Mouse (Mus musculus) left cerebral cortex, postnatal 14 days (tissue): ENCODE measurements around the gene Gltpd2. TPM values are rescaled to one million over a fixed set of nuclear protein-coding genes. Genes with fewer than 3 reads are reported as not detected.
"Not testable (repeated sequence)": the region's sequence is repeated elsewhere in the genome, so short reads cannot be mapped to it uniquely, and the experiment has no call there.

Experiments
- DNase-seq, 2 experiments: peaks; one replicate each; pipeline ENCODE4 v3.0.0; 2021 to 2022; ENCODE audit warnings: low spot score in 2 of 2, mixed read lengths in 1 of 2
- intact Hi-C: fragments of 180-260 bp; cut with DNase I; formaldehyde crosslinking; loops from one replicate; pipeline ENCODE4 v1.15.1; 2025
- long read RNA-seq, 2 experiments: library from polyadenylated mRNA; stranded (forward); transcript quantifications; one replicate each; pipeline ENCODE4 v2.0.0; 2021
- total RNA-seq, 2 experiments: library from RNA; stranded (reverse); gene quantifications; 2 replicates each; pipeline ENCODE4 v1.2.3; 2021

Gene Gltpd2
- total RNA-seq = not detected
- long read RNA-seq, experiment 1 = 0 reads
- long read RNA-seq, experiment 2 = 0 reads

DNA sequence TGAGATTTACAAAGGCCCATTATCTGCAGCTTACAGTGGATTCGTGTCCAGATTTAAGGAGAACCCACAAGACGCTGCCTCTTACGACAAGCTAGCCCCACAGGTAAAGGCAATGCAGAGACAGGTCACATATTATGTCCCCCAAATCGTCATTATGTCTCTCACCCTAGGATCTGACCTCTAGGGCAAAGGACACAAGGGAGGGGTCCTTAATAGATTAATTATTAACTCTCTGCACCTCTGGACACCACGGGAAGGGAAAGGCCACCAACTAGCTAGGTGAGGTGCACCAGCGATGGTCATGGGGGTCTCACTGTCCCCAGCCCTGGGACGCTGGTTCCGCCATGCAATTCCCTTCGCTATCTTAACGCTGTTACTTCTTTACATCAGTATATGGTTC is at the start of gene Gltpd2:
TSS of gene Gltpd2 (plus strand) at position 274 of the 400 bp plus-strand sequence.
- no peak for DNase-seq
- intact Hi-C loops = loop anchor here (5.0 kb wide), 1 partner anchor 238 kb away; no protein-coding TSS in a partner anchor

DNA sequence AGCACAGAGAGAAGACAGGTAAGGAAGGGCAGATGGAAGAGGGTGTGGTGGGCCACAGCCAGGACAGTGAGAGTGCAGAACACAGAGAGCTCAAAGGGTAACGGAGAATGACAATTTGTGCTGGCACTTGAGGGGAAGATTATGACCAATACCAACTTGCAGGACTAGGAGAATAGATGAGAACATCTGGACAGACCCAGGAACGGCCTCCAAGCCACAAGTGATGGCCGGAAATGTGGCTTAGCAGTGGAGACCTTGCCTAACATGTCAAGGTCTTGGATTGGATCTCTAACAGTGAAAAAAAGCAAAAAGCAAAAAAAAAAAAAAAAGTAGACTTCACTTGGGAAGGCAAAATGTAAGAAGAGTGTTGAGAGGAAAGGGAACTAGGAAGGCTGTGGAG is 49.2 kb upstream of the Gltpd2 start:
- DNase-seq = no peak
- intact Hi-C loops = no loop called here

DNA sequence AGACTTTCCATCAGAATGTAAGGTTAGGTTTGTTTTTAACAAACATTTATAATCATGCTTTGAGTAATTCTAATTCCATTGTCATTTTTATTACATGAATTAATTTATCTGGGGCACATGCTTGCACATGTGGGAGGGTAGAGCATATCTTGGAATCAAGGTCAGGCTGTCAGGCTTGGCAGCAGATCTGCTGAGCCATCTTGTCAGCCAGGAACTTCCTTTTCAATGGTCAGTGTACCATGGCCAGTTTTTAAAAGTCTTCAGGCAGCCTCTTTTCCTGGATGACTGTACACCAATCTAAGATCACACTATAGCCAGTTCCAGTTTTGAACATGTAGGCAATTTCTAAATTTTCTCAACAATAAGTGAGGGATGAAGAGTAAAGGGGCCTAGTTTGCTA is 46.3 kb upstream of the Gltpd2 start:
- intact Hi-C loops = no loop called here
- DNase-seq = no peak

DNA sequence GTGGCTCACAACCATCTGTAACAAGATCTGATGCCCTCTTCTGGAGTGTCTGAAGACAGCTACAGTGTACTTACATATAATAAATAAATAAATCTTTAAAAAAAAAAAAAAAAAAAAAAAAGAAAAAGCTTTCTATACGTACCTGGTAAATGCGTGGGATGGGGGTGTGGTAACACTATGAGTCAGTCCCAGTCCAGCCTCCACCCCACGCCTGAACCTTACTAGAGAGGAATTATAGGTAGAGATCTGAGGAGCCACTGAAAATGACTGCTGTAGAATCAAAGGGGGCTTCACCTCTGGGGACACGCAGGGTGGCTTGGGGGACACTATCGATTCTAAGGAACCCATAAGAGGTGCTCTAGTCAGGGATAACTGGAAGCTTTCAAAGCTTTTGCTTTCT is 45.7 kb upstream of the Gltpd2 start:
- intact Hi-C loops, DNase-seq: not testable (repeated sequence)

DNA sequence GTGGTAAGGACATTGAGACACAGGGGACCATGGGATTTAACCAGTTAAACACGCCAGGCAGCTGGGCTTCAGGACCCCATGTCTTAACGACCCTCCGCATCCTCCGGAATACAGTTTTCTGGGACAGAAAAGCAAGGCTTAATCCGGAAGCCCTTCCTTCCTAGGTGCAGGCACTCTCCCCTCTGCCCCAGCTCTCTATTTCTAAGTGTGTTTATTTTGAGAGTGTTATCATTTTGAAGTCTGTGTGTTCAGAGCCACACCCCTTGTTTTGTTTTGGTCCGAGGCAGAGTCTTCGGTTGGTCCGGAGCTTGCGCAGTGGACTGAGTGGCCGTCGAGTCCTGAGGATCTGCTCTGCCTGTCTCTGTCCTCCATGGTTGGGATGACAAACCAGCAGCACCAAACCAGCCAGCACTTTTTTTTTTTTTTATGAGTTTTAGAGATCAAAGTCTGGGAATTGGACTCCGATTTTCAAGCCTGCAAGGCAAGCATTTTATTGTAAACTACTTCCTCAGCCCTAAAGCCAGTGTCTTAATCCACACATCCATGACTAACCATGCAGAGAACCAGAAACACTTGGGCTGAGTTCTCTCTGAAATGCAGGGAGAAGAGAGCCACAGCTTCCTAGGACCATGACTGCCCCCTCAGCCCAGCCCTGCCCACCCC is 44.0 kb upstream of the Gltpd2 start:
- intact Hi-C loops = no loop called here
- DNase-seq = no peak

DNA sequence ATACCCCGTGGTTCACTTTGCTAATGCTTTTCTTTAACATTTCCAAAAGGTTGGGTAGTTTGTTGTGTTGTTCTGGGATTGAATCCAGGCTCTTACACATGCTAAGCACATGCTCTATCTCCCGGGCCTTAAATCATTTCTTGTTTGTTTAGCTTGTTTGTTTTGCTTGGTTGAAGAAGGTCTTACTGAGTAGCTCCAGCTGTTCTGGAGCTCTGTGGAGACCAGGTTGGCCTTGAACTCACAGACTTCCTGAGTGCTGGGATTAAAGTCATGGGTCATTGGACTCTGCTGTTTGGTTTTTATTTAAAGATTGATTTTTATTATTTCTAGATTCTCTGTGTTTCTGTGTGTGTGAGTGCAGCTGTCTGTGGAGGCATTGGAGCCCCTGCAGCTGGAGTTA is 33.5 kb upstream of the Gltpd2 start:
- intact Hi-C loops = no loop called here
- DNase-seq = no peak

DNA sequence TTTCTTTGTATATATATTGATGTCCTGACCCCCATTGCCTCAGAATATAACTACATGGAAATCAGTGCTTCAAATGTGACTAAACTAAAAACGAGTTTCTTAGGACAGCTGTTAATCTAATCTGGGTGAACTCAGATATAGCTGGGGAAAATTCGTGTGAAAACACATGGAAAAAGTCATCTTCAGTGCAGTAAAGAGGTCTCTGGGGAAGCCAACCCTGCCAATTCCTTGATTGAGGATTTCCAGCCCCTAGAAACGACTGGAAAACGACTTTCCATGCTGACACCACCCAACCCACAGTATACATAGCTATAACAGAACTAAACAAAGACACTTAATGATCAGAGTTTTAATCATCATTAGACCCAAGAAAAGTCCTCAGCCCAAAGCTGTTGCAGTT is 31.2 kb upstream of the Gltpd2 start:
- intact Hi-C loops = no loop called here
- no peak for DNase-seq

DNA sequence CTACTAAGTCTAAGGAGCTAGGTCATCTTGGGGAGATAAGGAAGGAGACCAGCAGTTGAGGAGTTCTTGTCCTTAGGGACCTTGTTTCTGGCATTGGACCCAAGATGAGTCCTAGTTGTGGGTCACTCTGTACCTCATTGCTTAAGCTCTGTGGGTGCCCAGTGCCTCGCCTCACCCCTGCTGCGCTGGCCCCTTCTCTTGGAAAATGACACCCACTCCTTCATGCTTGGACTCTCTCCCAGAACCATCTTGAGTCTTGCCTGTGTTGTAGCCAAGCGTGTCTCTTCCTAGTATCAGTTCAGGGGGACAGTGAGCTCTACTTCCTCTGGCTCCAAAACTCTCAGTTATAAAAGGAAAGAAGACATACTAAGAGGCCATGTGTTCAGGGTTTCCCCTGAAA is 29.9 kb upstream of the Gltpd2 start:
- DNase-seq = no peak
- intact Hi-C loops = no loop called here

DNA sequence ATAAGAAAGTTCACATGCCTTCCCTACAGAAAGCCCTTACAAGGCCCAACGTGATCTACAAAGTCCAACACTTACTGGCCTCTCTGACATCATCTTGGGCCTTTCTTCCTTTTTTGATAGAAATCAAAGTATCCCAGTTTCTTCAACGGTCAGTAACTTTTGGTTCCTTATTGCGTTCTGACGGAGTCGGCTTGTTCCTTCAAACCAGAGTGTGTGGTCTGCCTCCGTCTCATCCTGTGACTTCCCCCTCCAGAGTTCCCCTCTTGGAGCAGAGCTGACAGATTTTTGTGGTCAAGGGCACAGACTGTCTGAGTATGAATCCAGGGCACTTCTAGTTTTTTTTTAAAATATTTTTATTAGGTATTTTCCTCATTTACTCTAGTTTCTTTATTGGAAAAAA is 29.3 kb upstream of the Gltpd2 start:
- peak; percentile 7 to 23 for DNase-seq
- intact Hi-C loops = no loop called here

DNA sequence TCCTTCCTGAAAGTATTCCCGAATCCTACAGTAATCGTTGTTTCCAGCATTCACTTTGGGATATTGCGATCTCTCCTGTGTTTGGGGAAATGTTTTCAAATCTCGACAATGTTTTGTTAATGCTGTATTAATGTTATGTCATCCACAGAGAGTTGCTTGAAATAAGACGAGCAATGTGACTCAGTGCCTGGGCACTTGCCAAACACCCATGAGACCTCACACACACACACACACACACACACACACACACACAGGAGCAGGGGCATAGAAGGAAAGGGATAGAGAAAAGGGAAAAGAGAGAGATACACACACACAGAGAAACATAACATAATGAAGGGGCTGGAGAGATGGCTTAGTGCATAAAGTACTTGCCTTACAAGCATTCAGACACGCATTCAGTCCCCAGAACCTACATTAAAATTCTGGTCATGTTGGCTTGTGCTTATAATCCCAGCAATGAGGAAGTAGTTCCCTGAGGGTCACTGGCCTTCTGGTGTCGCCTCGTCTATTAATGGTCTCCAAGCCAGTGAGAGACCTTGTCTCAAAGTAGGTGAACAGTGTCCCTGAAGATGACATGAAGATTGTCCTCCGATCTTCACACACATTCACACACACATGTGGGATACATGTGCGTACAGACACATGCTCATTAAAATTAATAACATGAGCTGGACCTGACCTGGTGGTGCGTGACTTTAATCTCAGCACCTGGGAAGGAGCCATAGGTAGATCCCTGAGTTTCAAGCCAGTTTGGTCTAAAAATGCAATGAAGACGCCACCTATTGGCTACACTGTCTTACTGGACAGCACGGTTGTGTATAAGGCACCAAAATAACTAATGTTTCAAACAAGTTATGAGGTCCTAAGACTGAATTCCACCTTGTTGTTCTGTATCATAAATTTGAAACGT is 19.2 kb upstream of the Gltpd2 start:
- intact Hi-C loops = no loop called here
- DNase-seq = no peak

DNA sequence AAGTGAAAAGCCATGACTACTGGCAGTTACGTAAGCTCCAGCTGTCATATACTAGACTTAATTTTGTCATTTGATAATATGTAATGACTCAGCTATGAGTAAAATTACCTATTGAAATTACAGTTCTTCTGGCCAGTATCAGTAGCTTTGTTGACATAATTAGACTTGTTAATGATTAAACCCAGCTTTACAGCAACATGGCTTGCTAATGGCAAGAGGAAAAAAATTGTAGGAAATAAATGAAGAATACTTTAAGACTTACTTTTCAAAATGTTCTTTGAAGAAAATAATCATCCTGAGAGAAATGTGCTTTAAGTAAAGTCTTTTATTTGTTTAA is 18.6 kb upstream of the Gltpd2 start:
- DNase-seq = no peak
- intact Hi-C loops = no loop called here

DNA sequence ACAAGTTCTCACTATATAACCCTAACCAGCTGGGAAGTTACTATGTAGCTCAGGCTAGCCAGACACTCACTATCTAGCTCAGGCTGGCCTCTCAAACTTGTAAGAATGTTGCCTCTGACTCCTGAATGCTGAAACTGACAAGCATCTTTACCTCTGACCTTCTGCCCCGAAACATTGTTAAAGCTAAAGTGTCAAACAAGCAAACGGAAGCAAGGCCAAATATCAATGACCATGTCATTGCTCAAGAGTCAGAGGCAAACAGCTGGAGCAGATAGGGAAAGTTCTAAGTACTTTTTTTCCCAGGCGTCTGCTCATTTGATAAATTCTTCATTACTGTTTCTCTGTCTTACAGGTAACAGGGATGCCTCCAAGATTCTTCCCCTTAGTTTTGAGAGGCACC is 17.0 kb upstream of the Gltpd2 start:
- intact Hi-C loops = no loop called here

DNA sequence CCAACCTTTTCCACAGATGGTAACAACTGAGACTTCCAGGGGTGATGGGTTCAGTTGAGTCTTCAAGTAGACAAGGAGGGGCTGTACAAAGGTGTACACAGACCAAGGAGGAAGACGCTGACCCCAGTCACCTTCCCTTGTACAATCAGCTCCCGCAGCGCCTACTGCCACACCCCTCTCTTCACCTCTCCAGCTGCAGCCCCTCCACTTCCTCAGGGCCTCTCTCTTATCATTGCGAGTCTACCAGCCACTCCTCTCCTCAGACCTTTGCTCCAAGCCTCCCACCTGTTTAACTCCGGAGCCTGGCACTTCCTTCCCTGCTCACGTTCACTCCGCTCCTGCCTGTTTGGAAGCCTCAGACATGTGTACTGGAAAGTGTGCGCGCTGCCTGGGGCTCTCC is 14.0 kb upstream of the Gltpd2 start, which contains the start of gene Tm4sf5:
TSS of gene Tm4sf5 (plus strand) at position 275 of the 400 bp plus-strand sequence.
- no peak for DNase-seq
- intact Hi-C loops = loop anchor here (5.0 kb wide), 2 partner anchors 53 to 73 kb away; partner anchors contain the start of genes Arrb2 and Med11

More for the DNA sequence above, 17.0 kb upstream of the Gltpd2 start:
- DNase-seq = no peak

DNA sequence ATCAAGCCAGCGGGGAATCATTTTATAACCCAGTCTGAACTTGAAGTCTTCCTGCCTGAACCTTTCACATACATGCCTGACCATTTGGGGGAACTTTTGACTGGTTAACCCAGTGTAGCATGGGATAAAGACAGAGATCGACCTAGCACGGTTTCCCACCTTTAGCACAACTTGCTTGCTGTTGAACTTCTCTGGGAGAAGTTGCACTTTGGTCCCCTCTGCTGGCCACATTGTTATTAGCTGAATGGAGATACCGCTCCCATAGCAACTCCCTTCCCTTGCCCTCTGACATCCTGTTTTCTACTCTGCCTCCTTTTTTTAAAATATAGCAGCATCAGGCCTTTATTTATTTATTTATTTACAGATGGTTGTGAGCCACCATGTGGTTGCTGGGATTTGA is 12.6 kb upstream of the Gltpd2 start:
- peak; percentile 41 to 67 for DNase-seq
- intact Hi-C loops = loop anchor here (1.0 to 5.0 kb wide), 3 partner anchors 54 to 92 kb away; partner anchors contain the start of genes Arrb2 and Med11

DNA sequence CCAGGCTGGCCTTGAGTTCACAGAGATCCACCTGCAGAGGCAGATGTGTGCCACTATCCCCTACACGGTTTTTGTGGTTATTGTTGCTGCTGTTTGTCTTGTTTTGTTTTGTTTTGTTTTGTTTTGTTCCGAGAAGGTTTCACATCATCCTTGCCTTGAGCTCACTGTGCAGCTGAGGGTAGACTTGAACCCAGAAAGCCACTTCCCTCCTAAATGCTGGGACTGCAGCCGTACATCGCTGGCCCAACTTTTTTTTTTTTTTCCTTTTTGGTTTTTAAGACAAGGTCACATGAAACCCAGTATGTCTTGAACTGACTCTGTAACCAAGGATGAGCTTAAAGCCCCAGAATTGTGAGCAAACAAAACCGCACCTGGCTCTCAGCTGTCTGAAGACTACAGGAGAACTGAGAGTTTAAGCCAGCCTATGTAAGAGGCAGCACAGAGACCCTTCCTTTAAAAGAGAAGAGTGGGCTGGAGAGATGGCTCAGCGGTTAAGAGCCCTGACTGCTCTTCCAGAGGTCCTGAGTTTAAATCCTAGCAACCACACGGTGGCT is 12.0 kb upstream of the Gltpd2 start:
- intact Hi-C loops = loop anchor here (1.0 to 5.0 kb wide), 3 partner anchors 55 to 93 kb away; partner anchors contain the start of genes Arrb2 and Med11
- DNase-seq = no peak

DNA sequence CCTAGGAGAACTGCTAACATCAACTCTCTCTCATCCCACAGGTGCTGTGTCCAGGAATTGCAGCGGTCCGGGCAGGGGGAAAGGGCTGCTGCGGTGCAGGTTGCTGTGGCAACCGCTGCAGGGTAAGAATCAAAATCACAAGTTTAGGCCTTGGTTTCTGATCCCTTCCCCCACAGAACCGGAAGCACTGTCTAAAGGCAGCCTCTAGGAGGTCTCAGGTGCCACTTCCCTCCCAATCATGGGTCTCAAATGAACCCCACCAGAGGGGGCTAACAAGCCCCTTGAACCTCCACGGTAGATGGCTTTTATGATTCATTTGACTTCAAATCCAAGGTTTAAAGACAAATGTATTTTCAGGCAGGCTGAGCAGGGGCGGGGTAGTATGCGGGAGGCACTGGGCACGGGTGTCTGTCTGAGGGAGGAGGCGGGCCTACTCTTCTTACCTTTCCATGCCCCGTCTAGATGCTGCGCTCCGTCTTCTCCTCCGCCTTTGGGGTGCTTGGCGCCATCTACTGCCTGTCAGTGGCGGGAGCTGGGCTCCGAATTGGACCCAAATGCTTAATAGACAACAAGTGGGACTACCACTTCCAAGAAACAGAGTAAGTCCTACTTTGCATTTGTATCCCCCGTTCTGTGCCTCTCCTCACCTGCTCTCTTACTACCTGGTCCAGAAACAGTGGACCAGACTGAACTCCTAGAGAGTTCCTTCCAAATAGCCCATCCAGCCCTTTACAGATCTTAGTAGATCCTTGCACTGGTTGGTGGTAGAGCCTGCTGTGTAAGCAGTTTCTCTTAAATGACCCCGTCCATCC is 9.0 kb upstream of the Gltpd2 start:
- DNase-seq = peak; percentile 35 to 48
- intact Hi-C loops = loop anchor here (5.0 kb wide), 2 partner anchors 58 to 78 kb away; partner anchors contain the start of genes Arrb2 and Med11

DNA sequence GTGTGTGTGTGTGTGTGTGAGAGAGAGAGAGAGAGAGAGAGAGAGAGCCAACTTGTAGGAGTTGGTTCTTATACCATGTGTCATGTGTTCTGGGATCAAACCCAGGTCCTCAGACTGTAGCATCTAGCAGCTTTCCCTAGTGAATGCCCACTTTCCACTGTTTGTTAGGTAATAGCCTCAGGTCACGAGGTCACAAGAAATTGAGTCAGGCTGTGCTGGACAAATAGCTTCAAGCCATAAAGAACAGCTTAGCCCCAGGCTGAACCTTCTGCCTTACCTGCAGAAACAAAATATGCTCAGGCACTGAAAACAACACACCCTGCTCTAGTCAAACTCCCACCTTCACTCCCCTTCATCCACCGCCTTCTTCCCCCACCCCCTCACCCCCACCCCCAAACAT is 7.8 kb upstream of the Gltpd2 start:
- intact Hi-C loops = no loop called here
- no peak for DNase-seq

DNA sequence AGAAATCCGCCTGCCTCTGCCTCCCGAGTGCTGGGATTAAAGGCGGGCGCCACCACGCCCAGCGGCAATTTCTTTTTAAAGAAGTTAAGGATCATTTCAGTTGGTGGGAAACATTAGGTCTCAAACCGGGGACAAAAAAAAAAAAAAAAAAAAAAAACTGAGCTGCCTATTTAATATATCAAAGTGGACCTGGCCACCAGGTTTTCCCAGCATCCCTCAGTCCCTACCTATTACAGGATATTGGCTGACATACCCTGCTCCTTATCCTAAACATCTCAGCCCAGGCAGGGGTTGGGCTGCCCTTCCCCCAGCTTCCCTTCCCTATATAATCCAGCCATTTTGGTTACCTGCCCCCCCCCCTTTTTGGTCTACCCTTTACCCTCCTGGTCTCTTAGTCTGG is 7.2 kb upstream of the Gltpd2 start:
- intact Hi-C loops = no loop called here
- no peak for DNase-seq

DNA sequence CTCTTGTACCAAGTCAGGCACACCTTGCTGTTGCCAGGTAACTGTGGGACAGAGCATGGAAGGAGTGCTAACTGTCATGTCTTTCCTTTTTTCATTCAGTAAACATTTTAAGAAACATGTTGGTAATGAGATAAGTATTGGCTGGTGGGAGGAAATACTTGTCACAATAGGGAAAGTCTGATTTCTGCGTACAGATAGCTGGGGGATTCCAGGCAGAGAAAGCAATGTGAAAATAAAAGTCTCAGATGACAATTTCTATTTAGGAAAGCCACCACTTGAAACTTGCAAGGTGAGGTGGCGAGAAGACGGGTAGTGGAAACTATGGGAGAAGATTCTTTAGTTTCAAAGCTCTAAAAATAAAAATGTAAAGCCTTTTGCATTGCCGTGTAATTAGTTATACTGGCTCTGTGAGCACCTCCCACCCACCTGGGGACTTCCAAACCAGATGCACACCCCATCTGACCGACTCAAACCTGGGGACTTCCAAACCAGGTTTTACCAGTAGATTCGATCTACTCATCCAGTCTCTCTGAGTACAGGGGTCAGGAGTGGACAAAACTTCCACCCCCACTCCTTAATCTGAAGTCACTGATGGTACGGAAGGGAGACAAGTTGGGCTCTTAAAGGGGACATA is 6.2 kb upstream of the Gltpd2 start:
- intact Hi-C loops = no loop called here

More for the DNA sequence above, 6.2 kb upstream of the Gltpd2 start:
- DNase-seq = no peak
